Mouse (Mus musculus) macrophage (primary cell): ENCODE results near the gene Igsf11. TPM values are rescaled to one million over a fixed set of nuclear protein-coding genes. Genes with fewer than 3 reads are reported as not detected.

Experiments used
- H3K27ac ChIP-seq: fragments of 350-480 bp; formaldehyde crosslinking; 2 replicates; pipeline ENCODE4 v1.9.0; 2021
- H3K36me3 ChIP-seq: fragments of 350-480 bp; formaldehyde crosslinking; 2 replicates; pipeline ENCODE4 v1.9.0; 2021; ENCODE audit errors: inconsistent target
- H3K4me3 ChIP-seq: fragments of 350-480 bp; formaldehyde crosslinking; 2 replicates; pipeline ENCODE4 v1.9.0; 2021; ENCODE audit errors: inconsistent target
- H3K79me2 ChIP-seq: fragments of 350-480 bp; formaldehyde crosslinking; 2 replicates; pipeline ENCODE4 v1.9.0; 2021; ENCODE audit errors: inconsistent target
- WGBS: methylation state at CpG from one replicate; pipeline ENCODE4 v1.1.7; 2026; ENCODE audit warnings: inconsistent platforms; ENCODE audit not compliant: missing documents; 5-methylcytosine and 5-hydroxymethylcytosine counted together
- polyA plus RNA-seq: library from polyadenylated mRNA; stranded (reverse); fragments of 250-400 nt; gene quantifications from 3 replicates; pipeline ENCODE4 v1.2.4, GENCODE M21; 2018; ENCODE audit warnings: inconsistent platforms

The Igsf11 gene
- polyA plus RNA-seq, 1 experiment from 2014 or later = 0.49 TPM

GRCm38 (mm10) chr16:38947141-38947879 is 54.8 kb downstream of the Igsf11 start:
- WGBS = 83% methylated on average over 7 of the region's 7 CpGs
- Histone ChIP-seq H3K79me2 (no peaks in the 10 kb centered on the region), H3K36me3 (no peaks in the 10 kb centered on the region), H3K4me3 (no peak overlapping the region), H3K27ac (no peak overlapping the region)

GRCm38 (mm10) chr16:38948441-38948840 is 56.0 kb downstream of the Igsf11 start:
- no peak overlapping the region for H3K27ac ChIP-seq
- no peaks in the 10 kb centered on the region for H3K36me3 ChIP-seq
- H3K4me3 ChIP-seq = no peak overlapping the region
- H3K79me2 ChIP-seq = no peaks in the 10 kb centered on the region
- WGBS = 95% methylated on average over 5 of the region's 5 CpGs

GRCm38 (mm10) chr16:38952881-38953280 is 60.4 kb downstream of the Igsf11 start:
- Histone ChIP-seq H3K36me3 (no peaks in the 10 kb centered on the region), H3K27ac (no peak overlapping the region), H3K79me2 (no peaks in the 10 kb centered on the region), H3K4me3 (no peak overlapping the region)
- WGBS = 96% methylated on average over 3 of the region's 3 CpGs

GRCm38 (mm10) chr16:38953821-38954220 is 61.4 kb downstream of the Igsf11 start:
- Histone ChIP-seq H3K79me2 (no peaks in the 10 kb centered on the region), H3K27ac (no peak overlapping the region), H3K36me3 (no peaks in the 10 kb centered on the region), H3K4me3 (no peak overlapping the region)
- 88% methylated on average over 6 of the region's 6 CpGs for WGBS

GRCm38 (mm10) chr16:38954501-38955288 is 62.2 kb downstream of the Igsf11 start:
- no peaks in the 10 kb centered on the region for H3K36me3 ChIP-seq
- no peaks in the 10 kb centered on the region for H3K79me2 ChIP-seq
- H3K4me3 ChIP-seq = no peak overlapping the region
- H3K27ac ChIP-seq = no peak overlapping the region
- 89% methylated on average over 16 of the region's 16 CpGs for WGBS

GRCm38 (mm10) chr16:38955296-38955695 is 62.8 kb downstream of the Igsf11 start:
- 92% methylated on average over 5 of the region's 5 CpGs for WGBS
- H3K27ac ChIP-seq = no peak overlapping the region
- no peaks in the 10 kb centered on the region for H3K79me2 ChIP-seq
- no peaks in the 10 kb centered on the region for H3K36me3 ChIP-seq
- no peak overlapping the region for H3K4me3 ChIP-seq

- H3K27ac ChIP-seq = no peak overlapping the region
- H3K79me2 ChIP-seq = no peaks in the 10 kb centered on the region
- H3K36me3 ChIP-seq = no peaks in the 10 kb centered on the region
- 76% methylated on average over 9 of the region's 9 CpGs for WGBS
- H3K4me3 ChIP-seq = no peak overlapping the region
These were observed 66.3 kb downstream of the Igsf11 start for GRCm38 (mm10) chr16:38958801-38959200.

- H3K4me3 ChIP-seq = no peak overlapping the region
- no peaks in the 10 kb centered on the region for H3K79me2 ChIP-seq
- 84% methylated on average over 8 of the region's 8 CpGs for WGBS
- H3K36me3 ChIP-seq = no peaks in the 10 kb centered on the region
- H3K27ac ChIP-seq = no peak overlapping the region
These were observed 68.1 kb downstream of the Igsf11 start for GRCm38 (mm10) chr16:38960550-38960949.

GRCm38 (mm10) chr16:38961865-38962264 is 69.4 kb downstream of the Igsf11 start:
- Histone ChIP-seq H3K79me2 (no peaks in the 10 kb centered on the region), H3K27ac (no peak overlapping the region), H3K4me3 (no peak overlapping the region), H3K36me3 (no peaks in the 10 kb centered on the region)
- WGBS = 84% methylated on average over 2 of the region's 2 CpGs

- no peak overlapping the region for H3K27ac ChIP-seq
- H3K36me3 ChIP-seq = no peaks in the 10 kb centered on the region
- no peak overlapping the region for H3K4me3 ChIP-seq
- WGBS = 80% methylated on average over 9 of the region's 9 CpGs
- H3K79me2 ChIP-seq = no peaks in the 10 kb centered on the region
These were observed 70.2 kb downstream of the Igsf11 start for GRCm38 (mm10) chr16:38962695-38963094.

- Histone ChIP-seq H3K79me2 (no peaks in the 10 kb centered on the region), H3K27ac (no peak overlapping the region), H3K4me3 (no peak overlapping the region), H3K36me3 (no peaks in the 10 kb centered on the region)
- 90% methylated on average over 10 of the region's 10 CpGs for WGBS
These were observed 74.6 kb downstream of the Igsf11 start for GRCm38 (mm10) chr16:38967026-38967425.

- no peak overlapping the region for H3K27ac ChIP-seq
- WGBS = 94% methylated on average over 13 of the region's 13 CpGs
- no peaks in the 10 kb centered on the region for H3K36me3 ChIP-seq
- no peak overlapping the region for H3K4me3 ChIP-seq
- no peaks in the 10 kb centered on the region for H3K79me2 ChIP-seq
These were observed 83.7 kb downstream of the Igsf11 start for GRCm38 (mm10) chr16:38976151-38976550.

- Histone ChIP-seq H3K36me3 (no peaks in the 10 kb centered on the region), H3K27ac (no peak overlapping the region), H3K4me3 (no peak overlapping the region), H3K79me2 (no peaks in the 10 kb centered on the region)
- 76% methylated on average over 2 of the region's 2 CpGs for WGBS
These were observed 86.1 kb downstream of the Igsf11 start for GRCm38 (mm10) chr16:38978546-38978945.

GRCm38 (mm10) chr16:38980546-38980945 is 88.1 kb downstream of the Igsf11 start:
- WGBS = 78% methylated on average over 3 of the region's 5 CpGs
- Histone ChIP-seq H3K27ac (no peak overlapping the region), H3K79me2 (no peaks in the 10 kb centered on the region), H3K4me3 (no peak overlapping the region), H3K36me3 (no peaks in the 10 kb centered on the region)

GRCm38 (mm10) chr16:38982051-38982450 is 89.6 kb downstream of the Igsf11 start:
- Histone ChIP-seq H3K4me3 (no peak overlapping the region), H3K36me3 (no peaks in the 10 kb centered on the region), H3K79me2 (no peaks in the 10 kb centered on the region), H3K27ac (no peak overlapping the region)
- WGBS = 42% methylated on average over 4 of the region's 5 CpGs
